Mouse (Mus musculus): ENCODE data around the gene 4921501E09Rik. TPM values are rescaled to one million over a fixed set of nuclear protein-coding genes. Genes with fewer than 3 reads are reported as not detected.

Gene 4921501E09Rik
- polyA plus RNA-seq (2012; ENCODE audit: low replicate concordance): not detected in 2 replicates

GRCm38 (mm10) chr17:33067958-33068357, at the start of gene 4921501E09Rik:
TSS of gene 4921501E09Rik (minus strand) at chr17:33068058.

GRCm38 (mm10) chr17:33089220-33089949, 21.5 kb upstream of the 4921501E09Rik start, which contains the start of gene Zfp563:
TSS of gene Zfp563 (plus strand) at chr17:33089310.

GRCm38 (mm10) chr17:33032900-33033891, 34.7 kb downstream of the 4921501E09Rik start, which contains the start of gene Zfp763:
TSS of gene Zfp763 (minus strand) at chr17:33033402.

Other genes starting within 250 kb of the 4921501E09Rik start
- gene Zfp799, start 237.8 kb downstream of the 4921501E09Rik start, polyA plus RNA-seq (2012; ENCODE audit: low replicate concordance): 0.15 and 1.6 TPM in 2 replicates
- 0.33 and 0.64 TPM in 2 replicates for gene Zfp870, start 176.4 kb downstream of the 4921501E09Rik start, polyA plus RNA-seq (2012; ENCODE audit: low replicate concordance)
- gene Cyp4f14, start 150.7 kb downstream of the 4921501E09Rik start, polyA plus RNA-seq (2012; ENCODE audit: low replicate concordance): not detected in 2 replicates
- gene Cyp4f13, start 120.7 kb downstream of the 4921501E09Rik start, polyA plus RNA-seq (2012; ENCODE audit: low replicate concordance): 66.1 and 166 TPM in 2 replicates
- gene Zfp472, start 102.2 kb downstream of the 4921501E09Rik start, polyA plus RNA-seq (2012; ENCODE audit: low replicate concordance): 0.22 and 0.72 TPM in 2 replicates
- 0.28 and 1.1 TPM in 2 replicates for gene Zfp952, start 74.9 kb downstream of the 4921501E09Rik start, polyA plus RNA-seq (2012; ENCODE audit: low replicate concordance)
- 0.19 and 0.31 TPM in 2 replicates for gene Zfp763, start 34.7 kb downstream of the 4921501E09Rik start, polyA plus RNA-seq (2012; ENCODE audit: low replicate concordance)
- 0.36 and 1.0 TPM in 2 replicates for gene Zfp563, start 21.3 kb upstream of the 4921501E09Rik start, polyA plus RNA-seq (2012; ENCODE audit: low replicate concordance)
- gene Morc2b, start 71.6 kb upstream of the 4921501E09Rik start, polyA plus RNA-seq (2012; ENCODE audit: low replicate concordance): not detected in 2 replicates
- not detected in 2 replicates for gene Olfr55, start 100.4 kb upstream of the 4921501E09Rik start, polyA plus RNA-seq (2012; ENCODE audit: low replicate concordance)
- not detected in 2 replicates for gene Olfr239, start 123.2 kb upstream of the 4921501E09Rik start, polyA plus RNA-seq (2012; ENCODE audit: low replicate concordance)
- gene Olfr1564, start 153.6 kb upstream of the 4921501E09Rik start, polyA plus RNA-seq (2012; ENCODE audit: low replicate concordance): not detected in 2 replicates
- 0.14 and 0.30 TPM in 2 replicates for gene Zfp955a, start 187.1 kb upstream of the 4921501E09Rik start, polyA plus RNA-seq (2012; ENCODE audit: low replicate concordance)
- not detected in 2 replicates for gene Olfr63, start 196.6 kb upstream of the 4921501E09Rik start, polyA plus RNA-seq (2012; ENCODE audit: low replicate concordance)
- 0.16 and 0.43 TPM in 2 replicates for gene Zfp955b, start 221.5 kb upstream of the 4921501E09Rik start, polyA plus RNA-seq (2012; ENCODE audit: low replicate concordance)